Mouse (Mus musculus) MEL (cell line): ENCODE measurements around the gene Tango6. TPM values are rescaled to one million over a fixed set of nuclear protein-coding genes. Genes with fewer than 3 reads are reported as not detected.

ENCODE experiments used
- DNase-seq: peaks from one replicate; pipeline ENCODE4 v3.0.0; 2011; ENCODE audit warnings: low read depth, low spot score
- H3K27ac ChIP-seq: 2 replicates; pipeline ENCODE4 v1.5.1; 2012; ENCODE audit warnings: low read depth, mild to moderate bottlenecking, control low read depth, low read length, moderate library complexity; ENCODE audit not compliant: control insufficient read depth
- H3K27me3 ChIP-seq, 2 experiments: fragments of 150-350 bp in 1 of 2; sonication (generic) in 1 of 2; 2 replicates each; pipeline ENCODE4 v1.6.1; 2012; ENCODE audit warnings: low read length in 2 of 2, mild to moderate bottlenecking in 2 of 2, improper control_type of control experiment in 1 of 2, moderate library complexity in 1 of 2; ENCODE audit not compliant: insufficient read depth in 2 of 2, control insufficient read depth in 1 of 2
- H3K36me3 ChIP-seq, 2 experiments: 2 replicates each; pipeline ENCODE4 v1.6.1; 2012 to 2014; ENCODE audit warnings: low read length in 2 of 2, improper control_type of control experiment in 1 of 2, inconsistent platforms in 1 of 2, mild to moderate bottlenecking in 1 of 2; ENCODE audit not compliant: insufficient read depth in 2 of 2, control insufficient read depth in 1 of 2
- H3K4me1 ChIP-seq, 2 experiments: fragments of 150-350 bp in 1 of 2; sonication (generic) in 1 of 2; 2 replicates each; pipeline ENCODE4 v1.6.1; 2012; ENCODE audit warnings: low read length in 2 of 2, improper control_type of control experiment in 1 of 2, mild to moderate bottlenecking in 1 of 2; ENCODE audit not compliant: insufficient read depth in 2 of 2, control insufficient read depth in 1 of 2
- H3K4me3 ChIP-seq, 2 experiments: fragments of 150-350 bp in 1 of 2; sonication (generic) in 1 of 2; 2 replicates each; pipeline ENCODE4 v1.5.1; 2012; ENCODE audit warnings: low read depth in 2 of 2, low read length in 2 of 2, mild to moderate bottlenecking in 2 of 2, moderate library complexity in 2 of 2, control low read depth in 1 of 2, improper control_type of control experiment in 1 of 2; ENCODE audit not compliant: control insufficient read depth in 1 of 2, insufficient read depth in 1 of 2
- H3K79me2 ChIP-seq: 2 replicates; pipeline ENCODE4 v1.6.1; 2012; ENCODE audit warnings: mild to moderate bottlenecking, low read length, moderate library complexity; ENCODE audit not compliant: control insufficient read depth, poor library complexity, insufficient read depth
- H3K9ac ChIP-seq: 2 replicates; pipeline ENCODE4 v1.6.1; 2012; ENCODE audit warnings: low read depth, mild to moderate bottlenecking, control low read depth, low read length, moderate library complexity; ENCODE audit not compliant: control insufficient read depth, poor library complexity, severe bottlenecking
- H3K9me3 ChIP-seq: fragments of 150-350 bp; sonication (generic); replicated peaks from 2 replicates; pipeline ENCODE4 v1.6.1; 2012; ENCODE audit warnings: mild to moderate bottlenecking, low read length, improper control_type of control experiment, moderate library complexity; ENCODE audit not compliant: insufficient read depth
- BHLHE40 ChIP-seq: IDR thresholded peaks from 2 replicates; pipeline ENCODE4 v1.6.1; 2012; ENCODE audit warnings: low read depth, mild to moderate bottlenecking, inconsistent platforms, low read length, improper control_type of control experiment, borderline replicate concordance
- CHD1 ChIP-seq: IDR thresholded peaks from 2 replicates; pipeline ENCODE4 v1.6.1; 2012; ENCODE audit warnings: low read depth, mild to moderate bottlenecking, inconsistent platforms, low read length, improper control_type of control experiment
- CTCF ChIP-seq, 3 experiments: IDR thresholded peaks in 2 of 3; conservative IDR thresholded peaks in 1 of 3; 2 replicates each; pipeline ENCODE4 v1.5.1; 2011 to 2012; ENCODE audit warnings: low read length in 3 of 3, low read depth in 2 of 3, mild to moderate bottlenecking in 2 of 3, improper control_type of control experiment in 1 of 3, inconsistent platforms in 1 of 3, mixed read lengths in 1 of 3, moderate library complexity in 1 of 3; ENCODE audit not compliant: control insufficient read depth in 1 of 3, insufficient read depth in 1 of 3, poor library complexity in 1 of 3, severe bottlenecking in 1 of 3
- E2F4 ChIP-seq: IDR thresholded peaks from 2 replicates; pipeline ENCODE4 v1.6.1; 2011; ENCODE audit warnings: low read depth, low read length, improper control_type of control experiment, borderline replicate concordance
- JUND ChIP-seq: IDR thresholded peaks from 2 replicates; pipeline ENCODE4 v1.6.1; 2011; ENCODE audit warnings: low read depth, mild to moderate bottlenecking, improper control_type of control experiment, low read length
- MAFK ChIP-seq: IDR thresholded peaks from 2 replicates; pipeline ENCODE4 v1.6.1; 2011; ENCODE audit warnings: low read depth, mild to moderate bottlenecking, low read length, improper control_type of control experiment, borderline replicate concordance
- MAZ ChIP-seq: IDR thresholded peaks from 2 replicates; pipeline ENCODE4 v1.6.1; 2012; ENCODE audit warnings: low read depth, mild to moderate bottlenecking, inconsistent platforms, low read length, improper control_type of control experiment
- MEF2A ChIP-seq: IDR thresholded peaks from 2 replicates; pipeline ENCODE4 v1.6.1; 2014; ENCODE audit warnings: low read depth, mild to moderate bottlenecking, inconsistent platforms, low read length, improper control_type of control experiment; ENCODE audit not compliant: poor library complexity, insufficient replicate concordance, severe bottlenecking; ENCODE audit errors: extremely low read depth
- MYC ChIP-seq: IDR thresholded peaks from 2 replicates; pipeline ENCODE4 v1.6.1; 2011; ENCODE audit warnings: low read depth, mild to moderate bottlenecking, low read length, improper control_type of control experiment, moderate library complexity
- POLR2AphosphoS2 ChIP-seq: IDR thresholded peaks from 2 replicates; pipeline ENCODE4 v1.6.1; 2011; ENCODE audit warnings: low read length, improper control_type of control experiment
- POLR2AphosphoS5 ChIP-seq: IDR thresholded peaks from 2 replicates; pipeline ENCODE4 v1.6.1; 2012; ENCODE audit warnings: low read depth, borderline replicate concordance, mild to moderate bottlenecking, inconsistent platforms, low read length, moderate library complexity, mixed read lengths
- RAD21 ChIP-seq: IDR thresholded peaks from 2 replicates; pipeline ENCODE4 v1.6.1; 2011; ENCODE audit warnings: mild to moderate bottlenecking, low read depth, low read length, improper control_type of control experiment
- RCOR1 ChIP-seq: IDR thresholded peaks from 2 replicates; pipeline ENCODE4 v1.6.1; 2012; ENCODE audit warnings: low read depth, mild to moderate bottlenecking, inconsistent platforms, low read length, improper control_type of control experiment
- SIN3A ChIP-seq: IDR thresholded peaks from 2 replicates; pipeline ENCODE4 v1.6.1; 2012; ENCODE audit warnings: low read length, improper control_type of control experiment, inconsistent platforms
- SMC3 ChIP-seq: IDR thresholded peaks from 2 replicates; pipeline ENCODE4 v1.6.1; 2011; ENCODE audit warnings: low read depth, low read length, improper control_type of control experiment
- TAL1 ChIP-seq: IDR thresholded peaks from 2 replicates; pipeline ENCODE4 v1.6.1; 2012; ENCODE audit warnings: mild to moderate bottlenecking, inconsistent platforms, low read length, moderate library complexity, mixed read lengths
- TBP ChIP-seq: IDR thresholded peaks from 2 replicates; pipeline ENCODE4 v1.8.0; 2011; ENCODE audit warnings: low read depth, low read length, improper control_type of control experiment
- USF2 ChIP-seq, 2 experiments: IDR thresholded peaks; 2 replicates each; pipeline ENCODE4 v1.6.1; 2011 to 2012; ENCODE audit warnings: improper control_type of control experiment in 2 of 2, low read length in 2 of 2, borderline replicate concordance in 1 of 2, inconsistent platforms in 1 of 2, low read depth in 1 of 2, mild to moderate bottlenecking in 1 of 2; ENCODE audit not compliant: insufficient read depth in 1 of 2
- ZC3H11A ChIP-seq: IDR thresholded peaks from 2 replicates; pipeline ENCODE4 v1.6.1; 2012; ENCODE audit warnings: low read depth, mild to moderate bottlenecking, inconsistent platforms, low read length, improper control_type of control experiment
- ZKSCAN1 ChIP-seq: IDR thresholded peaks from 2 replicates; pipeline ENCODE4 v1.6.1; 2012; ENCODE audit warnings: low read depth, mild to moderate bottlenecking, inconsistent platforms, low read length, improper control_type of control experiment, moderate library complexity
- ZNF384 ChIP-seq: IDR thresholded peaks from 2 replicates; pipeline ENCODE4 v1.6.1; 2012; ENCODE audit warnings: low read depth, mild to moderate bottlenecking, inconsistent platforms, low read length, improper control_type of control experiment
- polyA plus RNA-seq, 2 experiments: library from polyadenylated mRNA; stranded (reverse) in 1 of 2; unstranded in 1 of 2; fragments of >175 nt in 1 of 2; fragments of >200 nt in 1 of 2; gene quantifications; 2 replicates each; pipeline versions ENCODE4 v1.2.1 to v1.2.4; 2012; ENCODE audit warnings: low replicate concordance in 2 of 2, low read depth in 1 of 2; ENCODE audit not compliant: insufficient read length in 2 of 2, insufficient read depth in 1 of 2, missing spikeins in 1 of 2
- total RNA-seq: library from RNA; depleted of rRNA; stranded (reverse); fragments of 300-350 nt; gene quantifications from 2 replicates; pipeline ENCODE4 v1.2.3, GENCODE M21; 2012

Gene Tango6
- total and polyA plus RNA-seq, 3 experiments: 3.0 to 6.1 TPM; not detected in 1

DNA sequence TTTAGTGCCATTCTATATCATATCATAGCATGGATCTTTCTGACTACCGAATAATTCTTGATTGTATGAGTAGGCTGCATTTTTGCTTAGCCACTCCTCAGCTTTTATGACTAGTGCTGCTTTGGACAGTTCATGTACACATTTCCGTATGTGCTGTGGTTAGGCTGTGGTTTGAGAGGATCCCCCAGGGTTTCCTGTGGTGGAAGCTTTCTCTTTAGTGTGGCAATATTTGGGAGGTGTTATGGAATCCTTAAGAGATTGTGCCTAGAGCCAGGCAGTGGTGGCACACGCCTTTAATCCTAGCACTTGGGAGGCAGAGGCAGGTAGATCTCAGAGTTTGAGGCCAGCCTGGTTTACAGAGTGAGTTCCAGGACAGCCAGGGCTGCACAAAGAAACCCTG lies 18.5 kb downstream of the Tango6 start:
- no peak for TF ChIP-seq MAZ
- TF ChIP-seq ZC3H11A: no peak
- TF ChIP-seq CHD1: no peak
- no peak for TF ChIP-seq TBP
- TF ChIP-seq USF2 (IDR thresholded peaks at IDR 0.05; ENCODE audit: borderline replicate concordance in 1 of 2, insufficient read depth in 1 of 2, low read depth in 1 of 2, low read length in 2 of 2): no peak
- TF ChIP-seq TAL1: no peak
- no peak for TF ChIP-seq RAD21
- TF ChIP-seq MYC: no peak
- no peak for TF ChIP-seq POLR2AphosphoS2
- no peak for TF ChIP-seq RCOR1
- no peak for TF ChIP-seq SMC3
- Histone ChIP-seq H3K79me2 (no peaks in the 10 kb centered on the region), H3K27ac (no peak overlapping the region), H3K27me3 (no peaks in the 10 kb centered on the region), H3K9ac (no peak overlapping the region), H3K9me3 (no peaks in the 10 kb centered on the region), H3K36me3 (peaks cover 0 to 3% of the 10 kb centered on the region in 2 experiments; a peak in 3 of 4 replicates), H3K4me1 (no peaks in the 10 kb centered on the region), H3K4me3 (no peak overlapping the region)
- no peak for DNase-seq

- Histone ChIP-seq H3K9ac (no peak overlapping the region), H3K9me3 (no peaks in the 10 kb centered on the region), H3K36me3 (peaks cover 0 to 3% of the 10 kb centered on the region in 2 experiments; a peak in 3 of 4 replicates), H3K79me2 (no peaks in the 10 kb centered on the region), H3K4me1 (no peaks in the 10 kb centered on the region), H3K27me3 (no peaks in the 10 kb centered on the region), H3K27ac (no peak overlapping the region), H3K4me3 (no peak overlapping the region)
- no peak for DNase-seq
- no peak for TF ChIP-seq E2F4
- TF ChIP-seq BHLHE40: no peak
- TF ChIP-seq CTCF (IDR thresholded peaks at IDR 0.05 in 2 of 3, conservative IDR thresholded peaks at IDR 0.05 in 1 of 3; ENCODE audit: control insufficient read depth in 1 of 3, insufficient read depth in 1 of 3, low read depth in 2 of 3, low read length in 3 of 3, poor library complexity in 1 of 3, severe bottlenecking in 1 of 3): no peak
- TF ChIP-seq ZNF384: no peak
- no peak for TF ChIP-seq RCOR1
- TF ChIP-seq MAFK: no peak
- TF ChIP-seq SIN3A: no peak
- TF ChIP-seq ZKSCAN1: no peak
- TF ChIP-seq JUND: no peak
- TF ChIP-seq MEF2A: no peak
- no peak for TF ChIP-seq POLR2AphosphoS5
Measured at GRCm38 (mm10) chr8:106704199-106704900, 21.5 kb downstream of the Tango6 start.
